Mouse (Mus musculus) liver, embryonic 11.5 days (tissue): ENCODE data around the gene Eif1b. TPM values are rescaled to one million over a fixed set of nuclear protein-coding genes. Genes with fewer than 3 reads are reported as not detected.

ENCODE experiments used
- polyA plus RNA-seq: library from polyadenylated mRNA; unstranded; fragments of >200 nt; fragmentation: Nextera tagmentation; extraction: Ambion mirVana; gene quantifications from 2 replicates; pipeline ENCODE4 v1.2.1, GENCODE M21; 2014

The Eif1b gene
- polyA plus RNA-seq, 1 experiment from 2014 or later: 171 TPM

Other genes with a start within 250 kb of the Eif1b start
- 0.05 and 0.55 TPM in 2 replicates for gene Myrip, start 190.7 kb upstream of the Eif1b start, polyA plus RNA-seq
- gene Entpd3, start 47.6 kb downstream of the Eif1b start, polyA plus RNA-seq: 0.12 and 0.22 TPM in 2 replicates
- gene Rpl14, start 79.2 kb downstream of the Eif1b start, polyA plus RNA-seq: 1,178 and 1,306 TPM in 2 replicates